Mouse (Mus musculus) brain, embryonic 14.5 days (tissue): ENCODE results near the gene Asb10. TPM values are rescaled to one million over a fixed set of nuclear protein-coding genes. Genes with fewer than 3 reads are reported as not detected.

Experiments used
- DNase-seq: peaks from one replicate; pipeline ENCODE4 v3.0.0-alpha.2; 2011; ENCODE audit warnings: low read depth
- CTCF ChIP-seq: fragments of 200-500 bp; IDR thresholded peaks from 2 replicates; pipeline ENCODE4 v1.5.1; 2012; ENCODE audit warnings: inconsistent platforms, mild to moderate bottlenecking, moderate library complexity, borderline replicate concordance; ENCODE audit not compliant: insufficient read depth, insufficient read length; ENCODE audit errors: extremely low read depth
- POLR2A ChIP-seq: fragments of 200-500 bp; IDR thresholded peaks from 2 replicates; pipeline ENCODE4 v1.6.1; 2012; ENCODE audit warnings: mild to moderate bottlenecking, inconsistent platforms, borderline replicate concordance; ENCODE audit not compliant: poor library complexity, insufficient read depth, insufficient read length, severe bottlenecking; ENCODE audit errors: extremely low read depth
- polyA plus RNA-seq: library from polyadenylated mRNA; depleted of rRNA; stranded (reverse); fragments of >200 nt; gene quantifications from 2 replicates; pipeline ENCODE4 v1.2.3, GENCODE M21; 2012; rRNA removed

Gene Asb10
- polyA plus RNA-seq, 1 experiment, result 0.33 TPM

DNA sequence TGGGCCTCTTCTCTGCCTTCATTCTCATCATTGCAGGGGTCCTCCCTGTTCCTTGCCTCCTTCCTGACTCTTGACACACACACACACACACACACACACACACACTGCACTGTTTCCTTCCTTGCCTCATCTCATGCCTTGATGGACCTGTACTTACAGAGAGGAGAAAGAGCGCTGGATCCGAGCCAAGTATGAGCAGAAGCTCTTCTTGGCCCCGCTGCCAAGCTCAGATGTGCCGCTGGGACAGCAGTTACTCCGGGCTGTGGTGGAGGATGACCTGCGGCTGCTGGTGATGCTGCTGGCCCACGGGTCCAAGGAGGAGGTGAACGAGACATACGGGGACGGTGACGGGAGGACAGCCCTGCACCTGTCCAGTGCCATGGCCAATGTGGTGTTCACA, 39.9 kb downstream of the Asb10 start:
- TF ChIP-seq POLR2A (no peak), CTCF (no peak)
- DNase-seq, result peak; percentile 77

DNA sequence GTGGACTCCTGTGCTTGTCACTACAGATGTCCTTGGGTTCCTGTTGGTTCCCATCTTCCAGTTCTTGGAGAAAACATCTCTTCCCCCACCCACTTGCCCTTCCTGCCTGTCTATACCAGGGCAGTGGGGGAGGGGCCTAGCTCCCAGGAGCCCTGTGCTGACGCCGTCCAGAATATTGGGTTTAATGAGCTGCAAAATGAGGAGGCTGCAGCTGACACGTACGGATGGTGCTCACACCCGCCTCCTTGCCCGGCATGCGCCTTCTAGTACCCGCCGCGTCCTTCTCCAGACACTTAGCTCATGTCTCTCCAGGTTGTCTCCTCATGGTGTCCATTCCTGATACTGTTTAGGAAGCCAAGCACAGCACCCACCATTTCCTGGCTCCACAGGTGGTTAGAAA, 41.7 kb downstream of the Asb10 start:
- DNase-seq, result no peak

DNA sequence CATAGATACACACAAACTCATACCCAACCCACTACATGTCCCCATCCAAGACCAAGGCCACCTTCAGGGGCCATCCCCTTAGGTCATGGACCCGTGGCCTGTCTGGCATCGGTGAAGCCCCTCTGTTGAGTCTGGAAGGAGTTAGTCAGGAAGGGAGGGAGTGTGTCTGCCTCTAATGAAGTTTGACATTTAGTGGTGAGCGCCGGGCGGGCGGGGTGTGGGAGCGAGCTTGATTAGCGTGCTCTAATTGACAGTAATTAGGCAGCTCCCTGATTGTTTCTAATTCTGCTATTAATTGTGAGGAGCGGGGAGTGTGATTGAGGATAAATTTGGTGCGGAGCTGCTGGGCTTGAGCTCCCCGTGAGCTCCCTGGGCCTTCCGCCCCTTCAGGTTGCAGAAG, 43.3 kb downstream of the Asb10 start:
- TF ChIP-seq POLR2A (no peak), CTCF (no peak)
- DNase-seq, result peak; percentile 86

More for the DNA sequence above, 41.7 kb downstream of the Asb10 start:
- TF ChIP-seq CTCF (no peak), POLR2A (no peak)

DNA sequence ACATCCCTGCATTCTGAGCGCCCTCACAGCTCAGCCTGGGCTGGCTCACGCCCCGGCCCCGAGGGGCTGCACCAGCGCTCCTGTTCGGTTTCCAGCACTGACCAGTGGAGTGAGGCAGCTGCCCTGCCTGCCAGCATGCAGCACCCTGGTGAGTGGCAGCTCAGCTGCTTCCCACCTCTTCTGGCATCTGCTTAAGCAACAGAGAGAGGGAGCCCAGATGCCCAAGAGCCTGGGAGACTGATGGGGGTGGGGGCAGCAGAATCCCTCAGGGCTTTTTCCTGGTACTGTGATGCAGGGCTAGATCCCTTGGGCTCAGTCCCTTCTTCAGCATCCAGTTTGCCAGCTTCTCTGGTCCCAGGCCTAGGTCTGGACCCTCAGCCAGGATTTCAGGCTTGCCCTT, 44.0 kb downstream of the Asb10 start:
- peak; percentile 73 for DNase-seq
- TF ChIP-seq POLR2A (no peak), CTCF (no peak)

DNA sequence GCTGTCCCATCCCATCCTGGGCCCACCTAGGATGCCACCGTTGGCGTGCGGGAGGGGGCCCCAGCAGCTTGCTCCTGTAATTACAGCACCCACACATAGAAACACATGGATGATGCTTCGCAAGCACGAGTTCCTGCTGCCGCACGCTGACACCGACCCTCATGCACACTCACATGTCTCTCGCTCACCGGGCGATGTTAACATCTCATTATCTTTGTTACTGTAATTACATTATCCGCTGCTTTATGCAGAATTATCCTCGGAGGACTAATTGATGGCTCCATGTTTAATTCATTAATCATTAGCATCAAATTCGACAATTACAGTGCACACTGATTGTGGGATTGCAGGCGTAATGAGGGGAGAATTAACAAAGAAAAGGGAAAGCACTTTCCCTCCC, 45.8 kb downstream of the Asb10 start:
- DNase-seq, result peak; percentile 90
- TF ChIP-seq POLR2A, result no peak
- no peak for TF ChIP-seq CTCF

DNA sequence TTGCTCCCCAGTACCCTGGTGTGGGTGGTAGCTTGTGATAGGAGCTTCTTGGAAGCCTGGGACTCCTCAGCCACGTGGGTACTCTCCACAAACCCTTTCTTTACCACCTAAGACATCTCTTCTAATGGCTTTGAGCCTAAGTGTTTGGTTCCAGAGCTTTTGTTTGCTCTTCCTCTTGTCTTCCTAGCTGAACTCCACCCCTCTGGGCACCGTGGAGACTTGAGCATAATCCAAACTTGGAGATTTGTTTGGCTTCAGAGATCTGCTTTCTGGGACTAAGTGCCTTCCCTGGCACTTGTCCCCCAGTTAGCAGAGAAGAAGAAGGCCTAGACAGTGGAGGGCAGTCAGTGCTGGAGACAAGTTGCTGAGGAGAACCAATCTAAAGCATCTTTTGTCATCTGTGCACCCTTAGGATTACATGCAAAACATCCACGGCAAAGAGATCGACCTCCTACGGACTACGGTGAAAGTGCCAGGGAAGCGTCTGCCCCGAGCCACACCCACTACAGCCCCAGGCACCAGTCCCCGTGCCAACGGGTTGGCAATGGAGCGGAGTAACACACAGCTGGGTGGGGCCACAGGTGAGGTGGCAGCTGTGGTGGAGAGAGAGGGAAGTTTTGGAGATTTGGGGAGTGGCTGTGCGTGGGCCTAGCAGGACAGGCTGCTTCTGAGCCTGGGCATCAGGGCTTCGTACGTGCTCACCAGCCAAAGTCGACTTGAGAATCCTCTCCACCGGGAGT, 48.1 kb downstream of the Asb10 start:
- no peak for DNase-seq

DNA sequence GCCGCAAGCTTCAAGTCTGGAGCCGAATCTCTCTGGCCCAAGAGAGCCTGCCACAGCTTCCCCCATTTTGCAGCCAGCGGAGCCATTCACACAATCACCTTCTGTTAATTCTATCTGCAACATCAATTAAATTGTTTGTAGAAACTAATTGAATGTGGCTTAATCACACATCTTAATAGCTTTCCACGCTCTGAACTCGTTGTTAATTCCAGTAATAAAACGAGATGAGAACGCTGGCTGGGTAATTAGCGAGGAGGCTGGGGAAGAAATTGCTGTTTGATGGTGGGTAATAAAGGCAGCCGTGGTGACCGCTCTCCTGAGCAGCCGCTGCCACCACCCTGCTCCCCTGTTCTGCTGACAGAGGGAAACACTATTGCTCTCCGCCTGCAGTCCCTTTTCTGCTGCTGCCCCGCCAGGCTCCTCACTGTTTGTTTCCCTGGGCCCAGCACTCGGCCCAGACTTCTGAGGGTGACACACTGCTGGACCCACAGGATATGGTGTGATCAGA, 50.3 kb downstream of the Asb10 start:
- peak; percentile 69 for DNase-seq
- TF ChIP-seq CTCF (no peak), POLR2A (no peak)

More for the DNA sequence above, 48.1 kb downstream of the Asb10 start:
- no peak for TF ChIP-seq CTCF

DNA sequence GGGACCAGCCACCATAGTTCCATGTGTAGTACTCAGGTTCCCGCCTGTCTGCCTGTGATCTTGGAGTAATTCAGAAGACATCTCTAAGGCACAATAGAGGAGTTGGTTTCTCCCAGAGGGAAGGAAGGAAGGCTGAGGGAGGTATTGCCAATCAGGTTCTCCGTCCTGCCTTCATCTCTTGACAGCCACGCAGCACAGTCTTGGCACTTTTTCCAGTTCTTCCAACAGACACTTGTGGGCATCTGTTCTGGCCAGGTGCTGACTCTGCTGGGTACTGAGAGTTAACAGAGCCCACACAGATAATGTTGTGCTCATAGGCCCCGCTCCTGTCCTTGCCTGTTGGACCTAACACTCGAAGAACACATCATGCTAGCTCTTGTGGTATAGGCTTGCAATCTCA, 54.0 kb downstream of the Asb10 start:
- TF ChIP-seq CTCF (no peak), POLR2A (no peak)
- no peak for DNase-seq

DNA sequence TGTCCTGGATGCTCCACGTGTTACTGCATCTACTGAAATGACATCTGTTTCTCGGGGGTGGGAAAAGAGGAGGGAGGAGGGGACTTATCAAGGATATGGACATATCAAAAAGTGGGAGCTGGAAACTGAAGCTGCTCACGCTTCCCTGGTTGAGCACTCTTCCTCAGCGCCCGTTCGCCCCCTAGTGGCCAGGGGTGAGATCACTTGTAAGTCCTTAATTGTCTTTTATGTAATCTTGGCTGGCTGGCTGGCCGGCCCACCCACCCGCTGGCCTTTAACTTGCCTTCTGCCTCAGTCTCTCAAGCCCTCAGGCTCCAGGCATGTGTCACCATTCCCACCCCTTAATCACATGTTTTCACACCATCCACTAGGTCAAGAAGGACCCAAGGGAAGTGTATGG, 54.7 kb downstream of the Asb10 start:
- peak; percentile 96 for TF ChIP-seq CTCF
- no peak for TF ChIP-seq POLR2A

DNA sequence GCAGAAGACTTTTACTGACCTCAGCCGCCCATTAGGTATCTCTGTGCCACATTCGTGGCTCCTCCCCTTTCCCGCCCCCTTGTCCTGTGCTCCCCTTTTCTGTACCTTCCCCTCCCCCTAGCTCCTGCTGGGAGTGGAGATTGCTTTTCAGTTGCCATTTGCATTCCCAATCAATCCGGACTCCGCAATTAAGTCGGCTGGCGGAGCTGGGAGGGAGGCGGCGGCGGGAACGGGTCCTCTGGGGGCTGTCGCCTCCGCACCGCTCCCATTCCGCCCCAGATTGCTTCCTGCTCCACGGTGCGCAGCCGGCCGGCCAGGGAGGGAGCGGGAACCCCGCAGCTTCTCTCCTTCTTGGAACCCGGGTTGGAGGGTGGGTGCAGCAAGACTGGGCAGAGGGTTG, 55.8 kb downstream of the Asb10 start:
- TF ChIP-seq POLR2A (no peak), CTCF (no peak)
- peak; percentile 86 for DNase-seq

More for the DNA sequence above, 54.7 kb downstream of the Asb10 start:
- DNase-seq, result peak; percentile 95

DNA sequence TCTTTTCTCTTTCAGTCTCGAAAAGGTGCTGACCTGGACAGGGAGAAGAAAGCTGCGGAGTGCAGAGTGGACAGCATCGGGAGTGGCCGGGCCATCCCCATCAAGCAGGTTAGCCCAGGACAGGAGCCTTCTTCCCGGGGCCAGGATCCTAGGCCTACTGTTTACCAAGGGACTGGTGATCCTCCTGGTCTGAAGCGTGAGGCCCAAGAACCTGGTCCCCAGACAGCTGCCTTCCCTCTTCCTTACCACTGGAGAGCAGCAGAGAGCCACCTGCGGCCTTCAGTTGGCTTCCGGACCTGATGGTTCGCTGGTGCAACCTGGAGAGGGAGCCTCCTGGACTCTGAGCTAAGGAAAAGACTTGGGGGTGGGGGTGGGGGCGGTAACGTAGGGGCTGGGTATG, 57.5 kb downstream of the Asb10 start:
- peak; percentile 87 for DNase-seq
- TF ChIP-seq CTCF (peak; percentile 96), POLR2A (no peak)

Other genes with a start within 250 kb of the Asb10 start
- 58.9 and 61.1 TPM in 2 replicates for gene Kcnh2, start 189.4 kb downstream of the Asb10 start, polyA plus RNA-seq
- gene Nos3, start 176.2 kb downstream of the Asb10 start, polyA plus RNA-seq, result 9.6 and 11.1 TPM in 2 replicates
- 1.5 and 1.7 TPM in 2 replicates for gene Atg9b, start 148.8 kb downstream of the Asb10 start, polyA plus RNA-seq
- 51.0 and 64.7 TPM in 2 replicates for gene Abcb8, start 147.3 kb downstream of the Asb10 start, polyA plus RNA-seq
- 0.71 and 1.1 TPM in 2 replicates for gene Asic3, start 127.6 kb downstream of the Asb10 start, polyA plus RNA-seq
- 159 and 252 TPM in 2 replicates for gene Cdk5, start 117.4 kb downstream of the Asb10 start, polyA plus RNA-seq
- 38.9 and 41.4 TPM in 2 replicates for gene Slc4a2, start 117.1 kb downstream of the Asb10 start, polyA plus RNA-seq
- gene Fastk, start 95.7 kb downstream of the Asb10 start, polyA plus RNA-seq, result 152 and 248 TPM in 2 replicates
- gene Tmub1, start 93.1 kb downstream of the Asb10 start, polyA plus RNA-seq, result 60.7 and 67.7 TPM in 2 replicates
- 176 and 244 TPM in 2 replicates for gene Agap3, start 88.8 kb downstream of the Asb10 start, polyA plus RNA-seq
- gene Gbx1, start 13.8 kb downstream of the Asb10 start, polyA plus RNA-seq, result 2.2 and 5.0 TPM in 2 replicates
- gene 4931409K22Rik, start 15.8 kb upstream of the Asb10 start, polyA plus RNA-seq, result 0.19 and 0.34 TPM in 2 replicates
- 75.5 and 85.9 TPM in 2 replicates for gene Abcf2, start 36.5 kb upstream of the Asb10 start, polyA plus RNA-seq
- 21.9 and 26.8 TPM in 2 replicates for gene Chpf2, start 45.8 kb upstream of the Asb10 start, polyA plus RNA-seq
- 162 and 203 TPM in 2 replicates for gene Smarcd3, start 83.4 kb upstream of the Asb10 start, polyA plus RNA-seq
- 57.8 and 58.5 TPM in 2 replicates for gene Nub1, start 144.6 kb upstream of the Asb10 start, polyA plus RNA-seq
- 10.8 and 11.9 TPM in 2 replicates for gene Wdr86, start 189.7 kb upstream of the Asb10 start, polyA plus RNA-seq
- gene Crygn, start 217.0 kb upstream of the Asb10 start, polyA plus RNA-seq, result not detected in 2 replicates